Mouse (Mus musculus): Measurements from ENCODE around the gene Sec23ip. TPM values are rescaled to one million over a fixed set of nuclear protein-coding genes. Genes with fewer than 3 reads are reported as not detected.

The Sec23ip gene
- total and polyA plus RNA-seq, 3 experiments: 15.5 to 43.2 (median 41.8) TPM

- DNase-seq (ENCODE audit: low spot score) (no peak), ATAC-seq (ENCODE audit: extremely low read depth, insufficient number of reproducible peaks, low FRiP score, poor library complexity, severe bottlenecking) (no peak)
- TF ChIP-seq POLR2AphosphoS5 (IDR thresholded peaks at IDR 0.05; ENCODE audit: insufficient replicate concordance, low read depth, low read length) (no peak), CTCF (IDR thresholded peaks at IDR 0.05; ENCODE audit: low read depth, low read length) (no peak), GATA1 (IDR thresholded peaks at IDR 0.05; ENCODE audit: borderline replicate concordance, low read length) (no peak), TAL1 (conservative IDR thresholded peaks at IDR 0.05; ENCODE audit: low read depth, low read length) (no peak), GATA2 (IDR thresholded peaks at IDR 0.05; ENCODE audit: borderline replicate concordance, low read depth, low read length) (no peak)
- H3K36me3 ChIP-seq (replicated peaks): peaks cover 85% of the 10 kb centered on the region
- H3K4me1 ChIP-seq (ENCODE audit: insufficient read depth, low read depth, low read length): peaks cover 38% of the 10 kb centered on the region
- no peak overlapping the region for H3K4me3 ChIP-seq (ENCODE audit: low read depth, low read length)
- no peaks in the 10 kb centered on the region for H3K27me3 ChIP-seq (ENCODE audit: insufficient read depth, low read length)
- H3K9me3 ChIP-seq (replicated peaks): no peaks in the 10 kb centered on the region
Measured at GRCm38 (mm10) chr7:128752012-128752411, 7.3 kb downstream of the Sec23ip start.

DNA sequence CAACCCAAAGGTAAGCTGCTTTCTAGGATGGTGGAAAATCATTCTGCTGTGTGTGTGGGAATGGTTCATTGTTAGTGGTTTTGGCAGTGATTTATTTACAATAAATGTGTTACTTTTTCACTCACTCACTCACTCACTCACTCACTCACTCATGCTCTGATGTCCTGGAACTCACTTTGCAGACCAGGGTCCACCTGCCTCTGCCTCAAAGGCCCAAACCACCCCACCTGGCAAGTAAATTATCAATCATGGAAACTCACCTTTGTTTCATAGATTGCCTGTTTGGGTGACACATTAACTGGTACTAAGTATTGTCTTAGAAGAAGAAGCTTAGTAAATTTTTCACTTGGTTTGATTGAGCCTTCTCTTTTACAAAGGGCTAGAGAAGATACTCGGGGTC lies 10.7 kb downstream of the Sec23ip start:
- Histone ChIP-seq H3K4me3 (ENCODE audit: low read depth, low read length) (no peak overlapping the region), H3K9me3 (replicated peaks) (no peaks in the 10 kb centered on the region), H3K36me3 (replicated peaks) (peaks cover 89% of the 10 kb centered on the region), H3K27me3 (ENCODE audit: insufficient read depth, low read length) (no peaks in the 10 kb centered on the region), H3K4me1 (ENCODE audit: insufficient read depth, low read depth, low read length) (peaks cover 8% of the 10 kb centered on the region)
- TF ChIP-seq TAL1 (conservative IDR thresholded peaks at IDR 0.05; ENCODE audit: low read depth, low read length) (no peak), POLR2AphosphoS5 (IDR thresholded peaks at IDR 0.05; ENCODE audit: insufficient replicate concordance, low read depth, low read length) (no peak), GATA2 (IDR thresholded peaks at IDR 0.05; ENCODE audit: borderline replicate concordance, low read depth, low read length) (no peak), CTCF (IDR thresholded peaks at IDR 0.05; ENCODE audit: low read depth, low read length) (no peak), GATA1 (IDR thresholded peaks at IDR 0.05; ENCODE audit: borderline replicate concordance, low read length) (no peak)
- no peak for DNase-seq (ENCODE audit: low spot score)
- no peak for ATAC-seq (ENCODE audit: extremely low read depth, insufficient number of reproducible peaks, low FRiP score, poor library complexity, severe bottlenecking)

GRCm38 (mm10) chr7:128758948-128759347 lies 14.2 kb downstream of the Sec23ip start:
- peaks cover 9% of the 10 kb centered on the region; the same call in 1 of the 2 replicates for H3K4me1 ChIP-seq (ENCODE audit: insufficient read depth, low read depth, low read length)
- TF ChIP-seq TAL1 (conservative IDR thresholded peaks at IDR 0.05; ENCODE audit: low read depth, low read length): no peak
- no peak for TF ChIP-seq CTCF (IDR thresholded peaks at IDR 0.05; ENCODE audit: low read depth, low read length)
- no peak for TF ChIP-seq GATA2 (IDR thresholded peaks at IDR 0.05; ENCODE audit: borderline replicate concordance, low read depth, low read length)
- TF ChIP-seq GATA1 (IDR thresholded peaks at IDR 0.05; ENCODE audit: borderline replicate concordance, low read length): no peak
- TF ChIP-seq POLR2AphosphoS5 (IDR thresholded peaks at IDR 0.05; ENCODE audit: insufficient replicate concordance, low read depth, low read length): no peak
- H3K36me3 ChIP-seq (replicated peaks): peaks cover 89% of the 10 kb centered on the region
- H3K4me3 ChIP-seq (ENCODE audit: low read depth, low read length): no peak overlapping the region
- no peaks in the 10 kb centered on the region for H3K27me3 ChIP-seq (ENCODE audit: insufficient read depth, low read length)
- ATAC-seq (ENCODE audit: extremely low read depth, insufficient number of reproducible peaks, low FRiP score, poor library complexity, severe bottlenecking) (no peak), DNase-seq (ENCODE audit: low spot score) (no peak)
- H3K9me3 ChIP-seq (replicated peaks): no peaks in the 10 kb centered on the region

- DNase-seq (ENCODE audit: low spot score): no peak
- peaks cover 6% of the 10 kb centered on the region; the same call in 1 of the 2 replicates for H3K4me1 ChIP-seq (ENCODE audit: insufficient read depth, low read depth, low read length)
- ATAC-seq (ENCODE audit: extremely low read depth, insufficient number of reproducible peaks, low FRiP score, poor library complexity, severe bottlenecking): no peak
- no peaks in the 10 kb centered on the region for H3K9me3 ChIP-seq (replicated peaks)
- H3K4me3 ChIP-seq (ENCODE audit: low read depth, low read length): no peak overlapping the region
- H3K27me3 ChIP-seq (ENCODE audit: insufficient read depth, low read length): no peaks in the 10 kb centered on the region
- TF ChIP-seq TAL1 (conservative IDR thresholded peaks at IDR 0.05; ENCODE audit: low read depth, low read length) (no peak), CTCF (IDR thresholded peaks at IDR 0.05; ENCODE audit: low read depth, low read length) (no peak), POLR2AphosphoS5 (IDR thresholded peaks at IDR 0.05; ENCODE audit: insufficient replicate concordance, low read depth, low read length) (no peak), GATA2 (IDR thresholded peaks at IDR 0.05; ENCODE audit: borderline replicate concordance, low read depth, low read length) (no peak), GATA1 (IDR thresholded peaks at IDR 0.05; ENCODE audit: borderline replicate concordance, low read length) (no peak)
- H3K36me3 ChIP-seq (replicated peaks): peaks cover 89% of the 10 kb centered on the region
Measured at GRCm38 (mm10) chr7:128766696-128767095, 22.0 kb downstream of the Sec23ip start.

GRCm38 (mm10) chr7:128777201-128777600 lies 32.5 kb downstream of the Sec23ip start:
- no peak for ATAC-seq (ENCODE audit: extremely low read depth, insufficient number of reproducible peaks, low FRiP score, poor library complexity, severe bottlenecking)
- Histone ChIP-seq H3K4me1 (ENCODE audit: insufficient read depth, low read depth, low read length) (no peaks in the 10 kb centered on the region), H3K9me3 (replicated peaks) (no peaks in the 10 kb centered on the region), H3K27me3 (ENCODE audit: insufficient read depth, low read length) (no peaks in the 10 kb centered on the region), H3K4me3 (ENCODE audit: low read depth, low read length) (no peak overlapping the region), H3K36me3 (replicated peaks) (peaks cover 99% of the 10 kb centered on the region)
- no peak for DNase-seq (ENCODE audit: low spot score)
- no peak for TF ChIP-seq GATA2 (IDR thresholded peaks at IDR 0.05; ENCODE audit: borderline replicate concordance, low read depth, low read length)
- no peak for TF ChIP-seq TAL1 (conservative IDR thresholded peaks at IDR 0.05; ENCODE audit: low read depth, low read length)
- no peak for TF ChIP-seq GATA1 (IDR thresholded peaks at IDR 0.05; ENCODE audit: borderline replicate concordance, low read length)
- TF ChIP-seq POLR2AphosphoS5 (IDR thresholded peaks at IDR 0.05; ENCODE audit: insufficient replicate concordance, low read depth, low read length): no peak
- no peak for TF ChIP-seq CTCF (IDR thresholded peaks at IDR 0.05; ENCODE audit: low read depth, low read length)

DNA sequence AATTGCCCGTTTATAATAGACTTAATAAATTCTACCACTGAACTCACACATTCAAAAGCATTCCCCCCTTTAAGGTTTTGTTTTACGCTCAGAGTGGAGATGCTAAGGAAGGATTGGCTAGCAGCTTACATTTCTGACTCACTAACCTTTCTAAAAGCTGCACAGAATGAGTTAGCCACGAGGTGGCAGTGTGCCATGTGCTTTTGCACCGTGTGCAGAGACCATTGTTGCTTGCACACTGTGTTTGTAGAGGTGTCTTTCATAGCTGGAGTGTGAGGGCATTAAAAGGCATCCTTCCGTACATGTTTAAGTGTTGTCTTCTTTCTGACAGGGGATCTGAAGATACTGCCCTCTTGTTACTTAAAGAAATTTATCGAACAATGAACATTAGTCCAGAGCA lies 34.6 kb downstream of the Sec23ip start:
- no peaks in the 10 kb centered on the region for H3K9me3 ChIP-seq (replicated peaks)
- DNase-seq (ENCODE audit: low spot score) (peak; percentile 14), ATAC-seq (ENCODE audit: extremely low read depth, insufficient number of reproducible peaks, low FRiP score, poor library complexity, severe bottlenecking) (peak; percentile 64)
- no peaks in the 10 kb centered on the region for H3K4me1 ChIP-seq (ENCODE audit: insufficient read depth, low read depth, low read length)
- H3K27me3 ChIP-seq (ENCODE audit: insufficient read depth, low read length): no peaks in the 10 kb centered on the region
- TF ChIP-seq CTCF (IDR thresholded peaks at IDR 0.05; ENCODE audit: low read depth, low read length): peak; percentile 65
- TF ChIP-seq GATA1 (IDR thresholded peaks at IDR 0.05; ENCODE audit: borderline replicate concordance, low read length): no peak
- H3K4me3 ChIP-seq (ENCODE audit: low read depth, low read length): no peak overlapping the region
- H3K36me3 ChIP-seq (replicated peaks): peaks cover 93% of the 10 kb centered on the region
